Mouse (Mus musculus) thymus, adult 2 months (tissue): ENCODE measurements around the gene Desi2.
"Not testable (repeated sequence)": the region's sequence is repeated elsewhere in the genome, so short reads cannot be mapped to it uniquely, and the experiment has no call there.

Experiments used
- CTCF ChIP-seq: fragments of 200-500 bp; IDR thresholded peaks from 2 replicates; pipeline ENCODE4 v1.5.1; 2012; ENCODE audit warnings: mild to moderate bottlenecking, control low read depth, low read length, moderate library complexity, borderline replicate concordance; ENCODE audit not compliant: control insufficient read depth, poor library complexity, insufficient read depth; ENCODE audit errors: extremely low read depth
- POLR2A ChIP-seq: fragments of 200-500 bp; IDR thresholded peaks from 2 replicates; pipeline ENCODE4 v1.6.1; 2012; ENCODE audit warnings: mild to moderate bottlenecking, low read length, control low read depth, moderate library complexity; ENCODE audit not compliant: control insufficient read depth, poor library complexity, insufficient read depth; ENCODE audit errors: extremely low read depth

- not testable (repeated sequence) for TF ChIP-seq CTCF, POLR2A
Observed at GRCm38 (mm10) chr1:178301261-178301660, 114.0 kb downstream of the Desi2 start.
